11 mouse cellular contexts compared by ENCODE assay signal in genomic region chr7:142655633-142656032, GRCm38 (mm10). TPM values are rescaled to one million over a fixed set of nuclear protein-coding genes. Genes with fewer than 3 reads are reported as not detected.
DNase-seq lines count a peak whose midpoint lies in the region; ATAC-seq and TF ChIP-seq lines count a peak whose summit lies in the region.
"Had no signal": no experiment of that assay in that cellular context is flagged by ENCODE, and none has a peak within 500 bp of the region (broad histone marks: within the 10 kb centered on the region; RNA-seq: fewer than 3 reads in every experiment).

No protein-coding gene starts in this region.

- DNase-seq in heart, postnatal 4 days, result no peak
- no peak for DNase-seq in lung, postnatal 14 days
- DNase-seq in limb, embryonic 14.5 days (ENCODE audit: low spot score), result no peak
- DNase-seq in stomach, postnatal 0 days (ENCODE audit: low spot score), result no peak
- DNase-seq in gastrocnemius, postnatal 14 days, result no peak
- DNase-seq in cerebellum, adult 11-12 months, result no peak
- DNase-seq: kidney, adult 9 months; midbrain, embryonic 14.5 days; right cerebral cortex, postnatal 14 days had no signal

- peak overlapping the region; percentile 70 for H3K4me3 ChIP-seq in heart, embryonic 11.5 days (ENCODE audit: low read depth, low read length)
- H3K4me3 ChIP-seq in lung, embryonic 16.5 days (ENCODE audit: low read length), result peak overlapping the region; percentile 56
- peak overlapping the region; percentile 71 for H3K4me3 ChIP-seq in limb, embryonic 14.5 days (replicated peaks; ENCODE audit: low read length)
- H3K4me3 ChIP-seq in stomach, postnatal 0 days (ENCODE audit: low read depth, low read length), result peak overlapping the region; percentile 8

- TF ChIP-seq EP300 in stomach, postnatal 0 days (optimal IDR thresholded peaks at IDR 0.05), result no peak

- H3K27me3 ChIP-seq in heart, embryonic 11.5 days (ENCODE audit: control insufficient read depth, insufficient read depth, low read length), result peaks cover 72% of the 10 kb centered on the region
- H3K27me3 ChIP-seq in lung, embryonic 16.5 days (ENCODE audit: control insufficient read depth, insufficient read depth, low read depth, low read length), result peaks cover 52% of the 10 kb centered on the region
- peaks cover 55% of the 10 kb centered on the region for H3K27me3 ChIP-seq in limb, embryonic 14.5 days (ENCODE audit: control insufficient read depth, insufficient read depth, low read length)
- peaks cover 4% of the 10 kb centered on the region for H3K27me3 ChIP-seq in stomach, postnatal 0 days (ENCODE audit: control insufficient read depth, insufficient read depth, low read length)

- WGBS in heart, embryonic 11.5 days (ENCODE audit: insufficient replicate concordance), result 16% methylated on average over 11 of the region's 11 CpGs
- 32% methylated on average over 11 of the region's 11 CpGs for WGBS in lung, embryonic 16.5 days
- WGBS in limb, embryonic 14.5 days, result 13% methylated on average over 11 of the region's 11 CpGs
- WGBS in stomach, postnatal 0 days, result 23% methylated on average over 11 of the region's 11 CpGs

- H3K4me1 ChIP-seq in heart, embryonic 11.5 days (ENCODE audit: control insufficient read depth, insufficient read depth, low read length), result peaks cover 18% of the 10 kb centered on the region
- H3K4me1 ChIP-seq in lung, embryonic 16.5 days (replicated peaks; ENCODE audit: control insufficient read depth, insufficient read depth, low read length), result peaks cover 28% of the 10 kb centered on the region
- no peaks in the 10 kb centered on the region for H3K4me1 ChIP-seq in limb, embryonic 14.5 days (ENCODE audit: control insufficient read depth, insufficient read depth, low read length)
- H3K4me1 ChIP-seq in stomach, postnatal 0 days (replicated peaks; ENCODE audit: control insufficient read depth, insufficient read depth), result no peaks in the 10 kb centered on the region

- no peak for TF ChIP-seq POLR2A in limb, embryonic 14.5 days (IDR thresholded peaks at IDR 0.05; ENCODE audit: borderline replicate concordance, extremely low read depth, insufficient read depth, insufficient read length)

- H3K9me3 ChIP-seq in heart, embryonic 11.5 days (replicated peaks; ENCODE audit: control insufficient read depth, low read length), result no peaks in the 10 kb centered on the region
- H3K9me3 ChIP-seq in lung, embryonic 16.5 days (ENCODE audit: control insufficient read depth, low read length), result no peaks in the 10 kb centered on the region
- H3K9me3 ChIP-seq in limb, embryonic 14.5 days (ENCODE audit: control insufficient read depth, low read length), result no peaks in the 10 kb centered on the region
- no peaks in the 10 kb centered on the region for H3K9me3 ChIP-seq in stomach, postnatal 0 days (ENCODE audit: control insufficient read depth, low read length)

- H3K9ac ChIP-seq in heart, embryonic 11.5 days (ENCODE audit: low read depth, low read length), result peak overlapping the region; percentile 78
- H3K9ac ChIP-seq in lung, embryonic 16.5 days (ENCODE audit: low read length), result no peak overlapping the region; the same call in 1 of the 2 replicates
- peak overlapping the region; percentile 96 for H3K9ac ChIP-seq in limb, embryonic 14.5 days (ENCODE audit: low read depth, low read length, severe bottlenecking)
- H3K9ac ChIP-seq in stomach, postnatal 0 days (ENCODE audit: low read length), result no peak overlapping the region

- H3K27ac ChIP-seq in heart, embryonic 11.5 days (ENCODE audit: low read depth, low read length), result peak overlapping the region; percentile 70
- H3K27ac ChIP-seq in lung, embryonic 16.5 days (ENCODE audit: low read length), result no peak overlapping the region
- 0 out of 2 replicates have a peak overlapping the region, but pooled peaks have one; percentile 72 for H3K27ac ChIP-seq in limb, embryonic 14.5 days (replicated peaks; ENCODE audit: low read depth, low read length)
- no peak overlapping the region for H3K27ac ChIP-seq in stomach, postnatal 0 days (replicated peaks)

- H3K36me3 ChIP-seq in heart, embryonic 11.5 days (ENCODE audit: control insufficient read depth, insufficient read depth, low read length), result peaks cover 6% of the 10 kb centered on the region
- H3K36me3 ChIP-seq in lung, embryonic 16.5 days (ENCODE audit: control insufficient read depth, insufficient read depth, low read length), result no peaks in the 10 kb centered on the region; the same call in 1 of the 2 replicates
- peaks cover 59% of the 10 kb centered on the region for H3K36me3 ChIP-seq in limb, embryonic 14.5 days (ENCODE audit: control insufficient read depth, insufficient read depth, low read length)
- 0 out of 2 replicates have a peak, but pooled peaks cover 3% of the 10 kb centered on the region for H3K36me3 ChIP-seq in stomach, postnatal 0 days (ENCODE audit: control insufficient read depth, insufficient read depth, low read length)

- TF ChIP-seq CTCF in stomach, postnatal 0 days (IDR thresholded peaks at IDR 0.05; ENCODE audit: low read depth), result no peak

- no peak for ATAC-seq in heart, embryonic 11.5 days (replicated peaks; ENCODE audit: insufficient number of reproducible peaks, low FRiP score, low TSS enrichment)
- ATAC-seq in lung, embryonic 16.5 days (ENCODE audit: low read depth), result no peak
- no peak for ATAC-seq in limb, embryonic 14.5 days (ENCODE audit: low FRiP score, low read depth)
- ATAC-seq in stomach, postnatal 0 days (ENCODE audit: low FRiP score, low TSS enrichment), result no peak

- H3K4me2 ChIP-seq in heart, embryonic 11.5 days, result peak overlapping the region; percentile 66
- H3K4me2 ChIP-seq in lung, embryonic 16.5 days (ENCODE audit: low read depth, low read length), result peak overlapping the region; percentile 76
- peak overlapping the region; percentile 67 for H3K4me2 ChIP-seq in limb, embryonic 14.5 days (replicated peaks; ENCODE audit: low read depth, low read length, severe bottlenecking)
- H3K4me2 ChIP-seq in stomach, postnatal 0 days (replicated peaks; ENCODE audit: low read depth), result peak overlapping the region; percentile 56

- intact Hi-C loops in gastrocnemius, postnatal 14 days (cut with DNase I; ENCODE audit: low total_unique reads), result no loop called here

RNA-seq across cellular contexts. Expression of gene Igf2, which starts 11.0 kb away (rescaled TPM):
- polyA plus RNA-seq in heart, embryonic 11.5 days (2014; fragmentation: Nextera tagmentation; extraction: Ambion mirVana), result 1,098 and 1,138 TPM in 2 replicates
- total RNA-seq in heart, postnatal 4 days (2021), result 1,000 to 10,000 TPM; 1,716 to 1,905 TPM
- 457 and 496 TPM in 2 replicates for polyA plus RNA-seq in lung, embryonic 16.5 days (2015; fragmentation: Nextera tagmentation; extraction: Ambion mirVana)
- polyA plus RNA-seq in limb, embryonic 14.5 days (2012; rRNA removed), result 4,240 and 5,416 TPM in 2 replicates
- 1,472 and 1,504 TPM in 2 replicates for polyA plus RNA-seq in limb, embryonic 14.5 days (2014; fragmentation: Nextera tagmentation; extraction: Ambion mirVana)
- 287 and 390 TPM in 2 replicates for polyA plus RNA-seq in stomach, postnatal 0 days (2015; fragmentation: Nextera tagmentation; extraction: Ambion mirVana)
- total RNA-seq in gastrocnemius, postnatal 14 days (2021), result 1,000 to 10,000 TPM; 2,828 to 3,358 TPM

RNA-seq across cellular contexts. Expression of gene Gm49394, which starts 14.1 kb away (rescaled TPM):
- polyA plus RNA-seq in heart, embryonic 11.5 days (2014; fragmentation: Nextera tagmentation; extraction: Ambion mirVana), result 0.16 and 0.37 TPM in 2 replicates
- total RNA-seq in heart, postnatal 4 days (2021), result under 1 TPM in 1 of 2 experiments, not detected in 1; 0.16 TPM
- not detected in 2 replicates for polyA plus RNA-seq in lung, embryonic 16.5 days (2015; fragmentation: Nextera tagmentation; extraction: Ambion mirVana)
- 1.4 and 2.8 TPM in 2 replicates for polyA plus RNA-seq in limb, embryonic 14.5 days (2012; rRNA removed)
- polyA plus RNA-seq in limb, embryonic 14.5 days (2014; fragmentation: Nextera tagmentation; extraction: Ambion mirVana), result 0.19 and 0.41 TPM in 2 replicates
- not detected in 2 replicates for polyA plus RNA-seq in stomach, postnatal 0 days (2015; fragmentation: Nextera tagmentation; extraction: Ambion mirVana)
- total RNA-seq in gastrocnemius, postnatal 14 days (2021), result under 1 TPM; 0.22 to 0.86 TPM
- polyA plus RNA-seq: midbrain, embryonic 14.5 days had no signal

Comparison
In these comparisons a context has a peak if more than half of its experiments do, and no peak if none do; other contexts are left out.
1. H3K27ac ChIP-seq: peak in heart, embryonic 11.5 days (single experiment) and limb, embryonic 14.5 days (single experiment); none in lung, embryonic 16.5 days (single experiment) and stomach, postnatal 0 days (single experiment).
2. H3K4me3 ChIP-seq: peak in every context shown above with its lines; median percentile 71 in limb, embryonic 14.5 days; 70 in heart, embryonic 11.5 days; 56 in lung, embryonic 16.5 days; 8 in stomach, postnatal 0 days.
3. H3K9ac ChIP-seq: peak in heart, embryonic 11.5 days (single experiment) and limb, embryonic 14.5 days (single experiment); none in lung, embryonic 16.5 days (single experiment) and stomach, postnatal 0 days (single experiment).
4. Peak in every context shown above with its lines, with median percentiles within 50 percentile points of each other: H3K4me2 ChIP-seq.